Mouse (Mus musculus) hematopoietic multipotent progenitor cell, adult 10-12 weeks (in vitro differentiated cells): ENCODE measurements around the gene A430078G23Rik. TPM values are rescaled to one million over a fixed set of nuclear protein-coding genes. Genes with fewer than 3 reads are reported as not detected.

ENCODE experiments used
- polyA plus RNA-seq: library from polyadenylated mRNA; stranded (reverse); fragments of >175 nt; gene quantifications from 2 replicates; pipeline ENCODE4 v1.2.3, GENCODE M21; 2012; ENCODE audit warnings: low replicate concordance

A430078G23Rik gene
- 25.7 and 35.3 TPM in 2 replicates for polyA plus RNA-seq

GRCm38 (mm10) chr8:3353189-3353810 lies at the start of gene A430078G23Rik:
Gene A430078G23Rik, plus strand, starts transcription at chr8:3353415.

GRCm38 (mm10) chr8:3392771-3393710 lies 39.8 kb downstream of the A430078G23Rik start, which contains the start of gene Arhgef18:
Gene Arhgef18, plus strand, starts transcription at chr8:3393006.

Other genes starting within 250 kb of the A430078G23Rik start
- 4.6 and 8.6 TPM in 2 replicates for gene Insr, start 73.8 kb upstream of the A430078G23Rik start, polyA plus RNA-seq
- gene Arhgef18, start 39.6 kb downstream of the A430078G23Rik start, polyA plus RNA-seq: 172 and 499 TPM in 2 replicates
- gene Pex11g, start 114.3 kb downstream of the A430078G23Rik start, polyA plus RNA-seq: 1.2 and 2.5 TPM in 2 replicates
- gene Tex45, start 117.4 kb downstream of the A430078G23Rik start, polyA plus RNA-seq: not detected in 2 replicates
- 14.3 and 16.8 TPM in 2 replicates for gene Zfp358, start 139.7 kb downstream of the A430078G23Rik start, polyA plus RNA-seq
- gene Mcoln1, start 147.0 kb downstream of the A430078G23Rik start, polyA plus RNA-seq: 222 and 644 TPM in 2 replicates
- 29.1 and 33.3 TPM in 2 replicates for gene Pnpla6, start 162.0 kb downstream of the A430078G23Rik start, polyA plus RNA-seq
- not detected in 2 replicates for gene C330021F23Rik, start 214.6 kb downstream of the A430078G23Rik start, polyA plus RNA-seq
- gene Camsap3, start 233.9 kb downstream of the A430078G23Rik start, polyA plus RNA-seq: 0.71 and 0.91 TPM in 2 replicates